Mouse (Mus musculus): Measurements from ENCODE around the gene Bub1. TPM values are rescaled to one million over a fixed set of nuclear protein-coding genes. Genes with fewer than 3 reads are reported as not detected.

The Bub1 gene
- total RNA-seq (2015) (60.6 and 75.7 TPM in 2 replicates), total RNA-seq (2017) (55.3 and 65.0 TPM in 2 replicates)

GRCm38 (mm10) chr2:127831401-127832102 is at the start of gene Bub1:
Gene Bub1 (minus strand): TSS chr2:127831865.
- peak; percentile 99 for ATAC-seq (replicated peaks; ENCODE audit: poor library complexity)

- ATAC-seq (replicated peaks; ENCODE audit: poor library complexity): no peak
These were observed 49.4 kb upstream of the Bub1 start for GRCm38 (mm10) chr2:127881063-127881462.

GRCm38 (mm10) chr2:127864381-127864780 is 32.7 kb upstream of the Bub1 start:
- ATAC-seq (replicated peaks; ENCODE audit: poor library complexity): no peak

- peak; percentile 48; the same call in 1 of the 2 replicates for ATAC-seq (replicated peaks; ENCODE audit: poor library complexity)
These were observed 22.8 kb upstream of the Bub1 start for GRCm38 (mm10) chr2:127854332-127854991.

- no peak for ATAC-seq (replicated peaks; ENCODE audit: poor library complexity)
These were observed 18.7 kb upstream of the Bub1 start for GRCm38 (mm10) chr2:127850371-127850770.

- 0 out of 2 replicates have a peak, but pooled peaks have one; percentile 26 for ATAC-seq (replicated peaks; ENCODE audit: poor library complexity)
These were observed 14.9 kb upstream of the Bub1 start for GRCm38 (mm10) chr2:127846571-127846970.

- ATAC-seq (replicated peaks; ENCODE audit: poor library complexity): no peak
These were observed 14.3 kb upstream of the Bub1 start for GRCm38 (mm10) chr2:127846008-127846407.

GRCm38 (mm10) chr2:127845346-127845982 is 13.8 kb upstream of the Bub1 start:
- ATAC-seq (replicated peaks; ENCODE audit: poor library complexity): peak; percentile 85

GRCm38 (mm10) chr2:127842421-127842820 is 10.8 kb upstream of the Bub1 start:
- ATAC-seq (replicated peaks; ENCODE audit: poor library complexity): no peak

- ATAC-seq (replicated peaks; ENCODE audit: poor library complexity): no peak
These were observed 9.7 kb upstream of the Bub1 start for GRCm38 (mm10) chr2:127841402-127841801.

GRCm38 (mm10) chr2:127839425-127839824 is 7.8 kb upstream of the Bub1 start:
- no peak for ATAC-seq (replicated peaks; ENCODE audit: poor library complexity)

GRCm38 (mm10) chr2:127838576-127838975 is 6.9 kb upstream of the Bub1 start, which contains the start of gene Acoxl:
Gene Acoxl (plus strand): TSS chr2:127838876.
- no peak for ATAC-seq (replicated peaks; ENCODE audit: poor library complexity)

- ATAC-seq (replicated peaks; ENCODE audit: poor library complexity): peak; percentile 66
These were observed 1.1 kb upstream of the Bub1 start for GRCm38 (mm10) chr2:127832833-127833190.

GRCm38 (mm10) chr2:127832103-127832832 is 603 bp upstream of the Bub1 start:
- peak; percentile 12; the same call in 1 of the 2 replicates for ATAC-seq (replicated peaks; ENCODE audit: poor library complexity)

GRCm38 (mm10) chr2:127791919-127792603 is 39.6 kb downstream of the Bub1 start, which contains the start of gene Mtln:
Gene Mtln (minus strand): TSS chr2:127792488.
- ATAC-seq (replicated peaks; ENCODE audit: poor library complexity): peak; percentile 96

- ATAC-seq (replicated peaks; ENCODE audit: poor library complexity): no peak
These were observed 41.9 kb downstream of the Bub1 start for GRCm38 (mm10) chr2:127789651-127790270.

- ATAC-seq (replicated peaks; ENCODE audit: poor library complexity): no peak
These were observed 42.5 kb downstream of the Bub1 start for GRCm38 (mm10) chr2:127789138-127789537.

GRCm38 (mm10) chr2:127788440-127789116 is 43.1 kb downstream of the Bub1 start, which contains the start of gene Nphp1:
Gene Nphp1 (minus strand): TSS chr2:127788897.
- ATAC-seq (replicated peaks; ENCODE audit: poor library complexity): peak; percentile 83

- ATAC-seq (replicated peaks; ENCODE audit: poor library complexity): no peak
These were observed 44.4 kb downstream of the Bub1 start for GRCm38 (mm10) chr2:127787226-127787625.
